Comparison of ENCODE assay signal across 8 mouse cellular contexts in the genomic region with DNA sequence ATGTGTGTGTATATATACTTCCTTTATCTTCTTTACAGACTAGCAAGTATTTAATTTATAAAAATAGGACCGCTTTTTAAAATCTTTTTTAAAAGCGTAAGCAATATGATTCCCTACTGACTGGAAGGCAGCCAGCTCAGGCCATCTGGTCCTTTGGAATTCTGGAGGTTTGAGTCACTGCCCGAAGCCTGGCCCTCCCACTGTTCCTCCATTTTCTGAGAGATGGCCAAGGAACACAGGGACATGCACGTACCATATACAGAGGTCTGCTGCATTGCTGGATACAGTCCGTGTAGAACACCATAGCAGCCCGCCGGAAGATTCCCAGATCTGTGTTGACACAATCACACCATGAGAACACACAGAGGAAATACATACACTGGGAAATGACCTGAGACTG.
DNase-seq lines count a peak whose midpoint lies in the region; ATAC-seq and TF ChIP-seq lines count a peak whose summit lies in the region.

No protein-coding gene starts in this region.

- DNase-seq in left cerebral cortex, adult 18-20 months (ENCODE audit: low spot score in 2 of 2): peak; percentile 61 to 70
- DNase-seq in left cerebral cortex, adult 11 months (ENCODE audit: low spot score): no peak
- DNase-seq in cerebellum, adult 2 months: peak; percentile 95 to 96
- DNase-seq in gastrocnemius, postnatal 4 days (ENCODE audit: low spot score in 2 of 2): peak; percentile 37 to 72
- DNase-seq in left cerebral cortex, postnatal 4 days: peak; percentile 85
- no peak for DNase-seq in thymus, postnatal 4 days

- intact Hi-C loops in left cerebral cortex, postnatal 4 days (cut with DNase I): no loop called here

- WGBS in cerebellum, adult 2 months: 9% methylated on average over 7 of the region's 7 CpGs
- WGBS in forebrain, embryonic 15.5 days: 76% methylated on average over 7 of the region's 7 CpGs

- peaks cover 19% of the 10 kb centered on the region for H3K4me1 ChIP-seq in cerebellum, adult 2 months (ENCODE audit: control insufficient read depth, insufficient read depth, low read length)
- 0 out of 2 replicates have a peak, but pooled peaks cover 3% of the 10 kb centered on the region for H3K4me1 ChIP-seq in forebrain, embryonic 15.5 days

- H3K4me2 ChIP-seq in forebrain, embryonic 15.5 days (replicated peaks): no peak overlapping the region

- no peaks in the 10 kb centered on the region for H3K27me3 ChIP-seq in cerebellum, adult 2 months (ENCODE audit: control insufficient read depth, insufficient read depth, low read length)
- H3K27me3 ChIP-seq in forebrain, embryonic 15.5 days: no peaks in the 10 kb centered on the region

- no peaks in the 10 kb centered on the region for H3K36me3 ChIP-seq in forebrain, embryonic 15.5 days

- TF ChIP-seq POLR2A in cerebellum, adult 2 months (IDR thresholded peaks at IDR 0.05; ENCODE audit: borderline replicate concordance, insufficient read depth, low read length): peak; percentile 53; the same call in 1 of the 2 replicates

- peak overlapping the region; percentile 96 for H3K27ac ChIP-seq in cerebellum, adult 2 months (ENCODE audit: insufficient read depth, low read length)
- H3K27ac ChIP-seq in forebrain, embryonic 15.5 days (replicated peaks): no peak overlapping the region

- H3K4me3 ChIP-seq in cerebellum, adult 2 months (replicated peaks; ENCODE audit: insufficient read depth, low read depth, low read length): no peak overlapping the region
- H3K4me3 ChIP-seq in forebrain, embryonic 15.5 days: no peak overlapping the region

- TF ChIP-seq CTCF in cerebellum, adult 2 months (IDR thresholded peaks at IDR 0.05; ENCODE audit: borderline replicate concordance, insufficient read depth, low read depth, low read length): no peak

- no peaks in the 10 kb centered on the region for H3K9me3 ChIP-seq in forebrain, embryonic 15.5 days

- no peak overlapping the region for H3K9ac ChIP-seq in forebrain, embryonic 15.5 days (replicated peaks)

- no peak for ATAC-seq in CD4-positive, CD25-positive, alpha-beta regulatory T cell, adult 4 months
- no peak for ATAC-seq in forebrain, embryonic 15.5 days (replicated peaks)

Comparison
In these comparisons a context has a peak if more than half of its experiments do, and no peak if none do; other contexts are left out.
1. DNase-seq: peak in left cerebral cortex, adult 18-20 months (2 of 2), cerebellum, adult 2 months (2 of 2), gastrocnemius, postnatal 4 days (2 of 2) and left cerebral cortex, postnatal 4 days (single experiment); none in left cerebral cortex, adult 11 months (single experiment) and thymus, postnatal 4 days (single experiment).